Mouse (Mus musculus): Measurements from ENCODE around the gene Nbas. TPM values are rescaled to one million over a fixed set of nuclear protein-coding genes. Genes with fewer than 3 reads are reported as not detected.

The Nbas gene
- polyA plus RNA-seq, 2 experiments = 18.9 to 21.1 TPM

DNA sequence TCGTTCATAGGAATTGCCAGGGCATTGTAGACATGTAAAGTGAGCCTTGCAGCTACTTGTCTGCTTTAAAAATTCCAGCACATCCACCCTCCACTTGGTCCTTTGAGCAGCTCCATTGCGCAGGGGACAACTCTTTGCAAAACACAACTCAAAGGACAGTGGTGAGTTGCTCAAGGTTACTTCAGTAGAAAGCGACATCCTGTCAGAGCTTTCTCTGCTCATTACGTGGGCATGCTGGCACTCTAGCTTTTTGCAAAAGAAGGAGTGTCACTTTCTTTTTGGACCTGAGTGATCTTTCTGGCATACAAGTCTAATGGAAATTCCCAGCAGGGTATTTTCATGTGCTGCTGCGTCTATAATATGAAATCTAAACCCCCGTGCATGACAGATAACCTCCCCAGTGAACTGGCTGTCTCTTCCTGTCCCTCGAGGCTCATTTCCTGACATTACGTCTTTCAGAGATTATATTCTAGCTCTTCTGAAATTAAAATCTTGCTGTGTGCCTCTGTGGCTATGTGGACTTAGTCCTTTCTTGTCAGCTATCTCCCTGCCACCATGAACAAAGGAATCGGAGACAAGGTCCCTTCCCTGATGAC lies 192.7 kb downstream of the Nbas start:
- no peaks in the 10 kb centered on the region for H3K9me3 ChIP-seq (ENCODE audit: control insufficient read depth, low read length)
- TF ChIP-seq POLR2A (IDR thresholded peaks at IDR 0.05; ENCODE audit: borderline replicate concordance, extremely low read depth, insufficient read depth, insufficient read length) = no peak
- DNase-seq (ENCODE audit: low spot score) (no peak), ATAC-seq (ENCODE audit: low FRiP score, low read depth) (no peak)
- H3K9ac ChIP-seq (ENCODE audit: low read depth, low read length, severe bottlenecking) = no peak overlapping the region
- no peak overlapping the region for H3K4me3 ChIP-seq (replicated peaks; ENCODE audit: low read length)
- H3K27me3 ChIP-seq (ENCODE audit: control insufficient read depth, insufficient read depth, low read length) = no peaks in the 10 kb centered on the region
- H3K27ac ChIP-seq (replicated peaks; ENCODE audit: low read depth, low read length) = no peak overlapping the region
- H3K4me2 ChIP-seq (replicated peaks; ENCODE audit: low read depth, low read length, severe bottlenecking) = no peak overlapping the region
- 67% methylated on average over 9 of the region's 9 CpGs for WGBS
- no peaks in the 10 kb centered on the region for H3K36me3 ChIP-seq (ENCODE audit: control insufficient read depth, insufficient read depth, low read length)
- H3K4me1 ChIP-seq (ENCODE audit: control insufficient read depth, insufficient read depth, low read length) = peaks cover 21% of the 10 kb centered on the region

DNA sequence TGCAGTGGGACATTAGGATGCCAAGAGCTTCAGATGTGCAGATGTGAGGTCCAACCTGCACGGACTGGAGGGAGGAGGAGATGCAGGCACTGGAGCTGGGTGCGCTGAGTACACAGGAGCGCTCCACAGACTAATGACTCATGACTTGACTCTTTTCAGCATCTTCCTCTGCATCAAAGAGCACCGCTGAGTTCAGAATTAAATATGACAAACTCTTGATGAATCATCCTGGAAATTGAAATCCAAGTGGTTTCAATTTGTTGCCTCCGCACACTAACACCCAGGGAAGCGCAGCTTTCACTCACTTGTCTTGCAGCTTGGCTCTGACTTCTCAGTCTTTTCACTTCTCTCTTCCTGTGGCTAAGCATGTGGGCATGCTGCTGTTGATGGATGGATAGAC lies 193.5 kb downstream of the Nbas start:
- H3K9me3 ChIP-seq (ENCODE audit: control insufficient read depth, low read length) = no peaks in the 10 kb centered on the region
- no peaks in the 10 kb centered on the region for H3K27me3 ChIP-seq (ENCODE audit: control insufficient read depth, insufficient read depth, low read length)
- ATAC-seq (ENCODE audit: low FRiP score, low read depth) (no peak), DNase-seq (ENCODE audit: low spot score) (no peak)
- no peaks in the 10 kb centered on the region for H3K36me3 ChIP-seq (ENCODE audit: control insufficient read depth, insufficient read depth, low read length)
- H3K4me1 ChIP-seq (ENCODE audit: control insufficient read depth, insufficient read depth, low read length) = peaks cover 21% of the 10 kb centered on the region
- no peak overlapping the region for H3K4me3 ChIP-seq (replicated peaks; ENCODE audit: low read length)
- 86% methylated on average over 6 of the region's 6 CpGs for WGBS
- no peak overlapping the region for H3K9ac ChIP-seq (ENCODE audit: low read depth, low read length, severe bottlenecking)
- no peak for TF ChIP-seq POLR2A (IDR thresholded peaks at IDR 0.05; ENCODE audit: borderline replicate concordance, extremely low read depth, insufficient read depth, insufficient read length)
- no peak overlapping the region for H3K27ac ChIP-seq (replicated peaks; ENCODE audit: low read depth, low read length)
- no peak overlapping the region for H3K4me2 ChIP-seq (replicated peaks; ENCODE audit: low read depth, low read length, severe bottlenecking)

- Histone ChIP-seq H3K9me3 (ENCODE audit: control insufficient read depth, low read length) (no peaks in the 10 kb centered on the region), H3K27ac (replicated peaks; ENCODE audit: low read depth, low read length) (no peak overlapping the region), H3K9ac (ENCODE audit: low read depth, low read length, severe bottlenecking) (no peak overlapping the region), H3K36me3 (ENCODE audit: control insufficient read depth, insufficient read depth, low read length) (0 out of 2 replicates have a peak, but pooled peaks cover 3% of the 10 kb centered on the region), H3K4me3 (replicated peaks; ENCODE audit: low read length) (no peak overlapping the region), H3K4me2 (replicated peaks; ENCODE audit: low read depth, low read length, severe bottlenecking) (no peak overlapping the region), H3K4me1 (ENCODE audit: control insufficient read depth, insufficient read depth, low read length) (peaks cover 12% of the 10 kb centered on the region), H3K27me3 (ENCODE audit: control insufficient read depth, insufficient read depth, low read length) (no peaks in the 10 kb centered on the region)
- DNase-seq (ENCODE audit: low spot score) (no peak), ATAC-seq (ENCODE audit: low FRiP score, low read depth) (no peak)
- TF ChIP-seq POLR2A (IDR thresholded peaks at IDR 0.05; ENCODE audit: borderline replicate concordance, extremely low read depth, insufficient read depth, insufficient read length) = no peak
- 96% methylated on average over 2 of the region's 2 CpGs for WGBS
Measured at GRCm38 (mm10) chr12:13465554-13465953, 196.6 kb downstream of the Nbas start.

DNA sequence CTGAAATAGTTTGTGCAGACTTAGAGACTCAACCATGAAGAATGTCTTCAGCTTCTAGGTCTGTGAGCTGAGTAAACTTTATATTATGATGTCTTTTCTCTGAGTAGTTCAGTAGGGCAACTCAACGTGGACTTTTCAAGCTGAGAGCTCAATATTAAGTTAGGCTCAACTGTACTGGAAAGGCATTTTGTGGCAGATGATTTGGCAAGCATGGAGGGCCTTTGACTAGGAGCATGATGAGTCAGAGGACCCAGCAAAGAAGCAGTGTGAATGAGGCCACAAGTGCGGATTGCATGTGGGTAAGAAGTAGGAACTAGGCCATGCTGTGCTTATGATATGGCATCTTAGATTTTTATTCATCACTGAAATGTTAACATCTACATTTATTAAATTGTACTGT lies 205.9 kb downstream of the Nbas start:
- no peaks in the 10 kb centered on the region for H3K27me3 ChIP-seq (ENCODE audit: control insufficient read depth, insufficient read depth, low read length)
- no peak overlapping the region for H3K9ac ChIP-seq (ENCODE audit: low read depth, low read length, severe bottlenecking)
- no peaks in the 10 kb centered on the region for H3K9me3 ChIP-seq (ENCODE audit: control insufficient read depth, low read length)
- no peak for ATAC-seq (ENCODE audit: low FRiP score, low read depth)
- TF ChIP-seq POLR2A (IDR thresholded peaks at IDR 0.05; ENCODE audit: borderline replicate concordance, extremely low read depth, insufficient read depth, insufficient read length) = no peak
- H3K27ac ChIP-seq (replicated peaks; ENCODE audit: low read depth, low read length) = no peak overlapping the region
- WGBS = 84% methylated on average over 2 of the region's 2 CpGs
- no peak overlapping the region for H3K4me2 ChIP-seq (replicated peaks; ENCODE audit: low read depth, low read length, severe bottlenecking)
- H3K4me3 ChIP-seq (replicated peaks; ENCODE audit: low read length) = no peak overlapping the region
- no peak for DNase-seq (ENCODE audit: low spot score)
- H3K4me1 ChIP-seq (ENCODE audit: control insufficient read depth, insufficient read depth, low read length) = no peaks in the 10 kb centered on the region
- 0 out of 2 replicates have a peak, but pooled peaks cover 10% of the 10 kb centered on the region for H3K36me3 ChIP-seq (ENCODE audit: control insufficient read depth, insufficient read depth, low read length)

DNA sequence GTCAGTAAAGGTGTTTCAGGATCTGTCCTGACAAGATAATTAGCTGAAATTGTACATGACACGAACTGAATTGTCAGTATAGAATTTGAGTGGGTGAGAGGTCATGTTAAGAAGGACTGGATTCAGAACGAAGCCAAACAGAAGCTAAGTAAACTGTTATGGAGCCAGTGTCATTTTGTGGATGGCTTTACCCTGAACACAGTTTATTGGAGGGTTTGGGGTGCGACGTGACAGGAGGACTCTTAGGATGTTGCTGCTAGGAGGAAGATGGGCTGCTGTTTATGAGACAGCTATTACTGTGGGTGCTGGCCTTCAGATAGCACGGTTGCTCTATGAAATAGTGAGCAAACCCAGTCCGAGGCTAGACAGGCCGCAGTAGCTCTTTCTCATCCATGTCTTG lies 210.2 kb downstream of the Nbas start:
- H3K4me3 ChIP-seq (replicated peaks; ENCODE audit: low read length) = no peak overlapping the region
- H3K4me1 ChIP-seq (ENCODE audit: control insufficient read depth, insufficient read depth, low read length) = no peaks in the 10 kb centered on the region
- no peaks in the 10 kb centered on the region for H3K27me3 ChIP-seq (ENCODE audit: control insufficient read depth, insufficient read depth, low read length)
- no peak overlapping the region for H3K9ac ChIP-seq (ENCODE audit: low read depth, low read length, severe bottlenecking)
- no peak for ATAC-seq (ENCODE audit: low FRiP score, low read depth)
- no peak for DNase-seq (ENCODE audit: low spot score)
- WGBS = 81% methylated on average over 7 of the region's 7 CpGs
- H3K9me3 ChIP-seq (ENCODE audit: control insufficient read depth, low read length) = no peaks in the 10 kb centered on the region
- no peak overlapping the region for H3K27ac ChIP-seq (replicated peaks; ENCODE audit: low read depth, low read length)
- peaks cover 6% of the 10 kb centered on the region; the same call in 1 of the 2 replicates for H3K36me3 ChIP-seq (ENCODE audit: control insufficient read depth, insufficient read depth, low read length)
- H3K4me2 ChIP-seq (replicated peaks; ENCODE audit: low read depth, low read length, severe bottlenecking) = no peak overlapping the region
- TF ChIP-seq POLR2A (IDR thresholded peaks at IDR 0.05; ENCODE audit: borderline replicate concordance, extremely low read depth, insufficient read depth, insufficient read length) = no peak
